Mouse (Mus musculus): ENCODE data around the gene Ttc37.

GRCm38 (mm10) chr13:76074323-76074722, 24.2 kb upstream of the Ttc37 start:
- TF ChIP-seq CTCF (conservative IDR thresholded peaks at IDR 0.05; ENCODE audit: low read length): no peak
- no peak for TF ChIP-seq NANOG (IDR thresholded peaks at IDR 0.05; ENCODE audit: borderline replicate concordance, low read length)

All from E14TG2a.4 (cell line).